Comparison of ENCODE assay signal across 8 mouse cellular contexts in genomic region chr11:6475867-6476484, GRCm38 (mm10). TPM values are rescaled to one million over a fixed set of nuclear protein-coding genes. Genes with fewer than 3 reads are reported as not detected.
DNase-seq lines count a peak whose midpoint lies in the region; ATAC-seq lines count a peak whose summit lies in the region.

Gene Purb (minus strand): TSS chr11:6475917.

- H3K4me3 ChIP-seq in hindbrain, embryonic 15.5 days: peak within 1 kb of the TSS; percentile 98

- peak; percentile 95 for ATAC-seq in hindbrain, embryonic 15.5 days (ENCODE audit: low FRiP score, low read depth)

- H3K9me3 ChIP-seq in hindbrain, embryonic 15.5 days: no peaks in the 10 kb centered on the region

- WGBS in hindbrain, embryonic 15.5 days: 0% methylated on average over 37 of the region's 76 CpGs

- DNase-seq in T-cell, adult 2 months (ENCODE audit: low spot score): peak; percentile 90
- DNase-seq in cerebellum, postnatal 25 days: peak; percentile 96 to 98
- peak; percentile 88 to 90 for DNase-seq in frontal cortex, postnatal 36 days (ENCODE audit: low spot score in 2 of 2)
- DNase-seq in left cerebral cortex, adult 11 months (ENCODE audit: low spot score): peak; percentile 85
- peak; percentile 93 for DNase-seq in lung, postnatal 36 days
- DNase-seq in retina, embryonic 14.5 days (ENCODE audit: low spot score): peak; percentile 90
- DNase-seq in thymus, postnatal 36 days: peak; percentile 92 to 94

- H3K4me2 ChIP-seq in hindbrain, embryonic 15.5 days: peak within 1 kb of the TSS; percentile 95

- no peaks in the 10 kb centered on the region for H3K27me3 ChIP-seq in hindbrain, embryonic 15.5 days

- H3K4me1 ChIP-seq in hindbrain, embryonic 15.5 days (replicated peaks): peaks cover 31% of the 10 kb centered on the region

- H3K36me3 ChIP-seq in hindbrain, embryonic 15.5 days: no peaks in the 10 kb centered on the region

- peak within 1 kb of the TSS; percentile 97 for H3K9ac ChIP-seq in hindbrain, embryonic 15.5 days

- H3K27ac ChIP-seq in hindbrain, embryonic 15.5 days (replicated peaks): peak within 1 kb of the TSS; percentile 94

RNA-seq across cellular contexts. Expression of gene Purb, which starts in this region (rescaled TPM):
- 10.7 and 11.0 TPM in 2 replicates for polyA plus RNA-seq in hindbrain, embryonic 15.5 days (2015; fragmentation: Nextera tagmentation; extraction: Ambion mirVana)

Comparison
In these comparisons a context has a peak if more than half of its experiments do, and no peak if none do; other contexts are left out.
1. Peak in every context shown above with its lines: DNase-seq, ATAC-seq, H3K4me3 ChIP-seq and H3K27ac ChIP-seq.